ENCODE assay signal across 20 mouse cellular contexts in the genomic region with DNA sequence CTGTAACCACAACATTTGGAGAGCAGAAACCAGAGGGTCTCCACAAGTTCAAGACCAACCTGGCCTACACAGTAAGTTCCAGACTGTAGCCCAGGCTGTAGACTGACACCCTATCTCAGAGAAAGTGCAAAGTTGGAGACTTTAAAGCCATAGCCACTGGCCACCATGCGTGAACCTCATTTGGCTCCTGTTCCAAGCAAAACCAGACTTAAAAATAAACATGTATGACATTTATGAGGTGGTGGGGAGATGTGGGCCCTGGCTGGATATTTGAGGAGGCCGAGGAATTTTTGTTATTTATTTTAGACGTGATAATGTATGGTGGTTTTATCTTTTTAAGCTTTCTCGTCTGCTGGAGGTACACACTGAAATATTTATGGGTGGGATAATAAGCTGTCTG. TPM values are rescaled to one million over a fixed set of nuclear protein-coding genes. Genes with fewer than 3 reads are reported as not detected.
"Had no signal": no experiment of that assay in that cellular context is flagged by ENCODE, and none has a peak within 500 bp of the region (broad histone marks: within the 10 kb centered on the region; RNA-seq: fewer than 3 reads in every experiment).

No protein-coding gene starts in this region.

- H3K4me2 ChIP-seq: neural tube, embryonic 15.5 days; stomach, embryonic 15.5 days had no signal

- DNase-seq: retina, postnatal 1 day; right cerebral cortex, adult 18-20 months; right cerebral cortex, postnatal 14 days; right cerebral cortex, postnatal 25 days; right cerebral cortex, postnatal 4 days; spleen, adult 18-20 months; thymus, adult 18-20 months; thymus, adult 2 months; thymus, postnatal 14 days; thymus, postnatal 25 days; thymus, postnatal 36 days; thymus, postnatal 4 days had no signal

- H3K9ac ChIP-seq: neural tube, embryonic 15.5 days; stomach, embryonic 15.5 days had no signal

- H3K9me3 ChIP-seq: neural tube, embryonic 15.5 days; stomach, embryonic 15.5 days had no signal

- H3K36me3 ChIP-seq: neural tube, embryonic 15.5 days; stomach, embryonic 15.5 days had no signal

- H3K4me3 ChIP-seq: neural tube, embryonic 15.5 days; stomach, embryonic 15.5 days had no signal

- H3K27ac ChIP-seq: neural tube, embryonic 15.5 days; stomach, embryonic 15.5 days; stomach, postnatal 0 days had no signal

RNA-seq across cellular contexts. Expression of a gene that starts 7.9 kb away (rescaled TPM):
- polyA plus RNA-seq: stomach, embryonic 14.5 days; stomach, embryonic 16.5 days; stomach, postnatal 0 days had no signal

RNA-seq across cellular contexts. Expression of a gene that starts 47.8 kb away (rescaled TPM):
- polyA plus RNA-seq: spleen, adult 2 months; stomach, embryonic 14.5 days; thymus, postnatal 0 days; urinary bladder, adult 2 months had no signal
